Mouse (Mus musculus): ENCODE results near the gene Gm3642. TPM values are rescaled to one million over a fixed set of nuclear protein-coding genes. Genes with fewer than 3 reads are reported as not detected.
"Not testable (repeated sequence)": the region's sequence is repeated elsewhere in the genome, so short reads cannot be mapped to it uniquely, and the experiment has no call there.

Gm3642 gene
- not detected in 2 replicates for polyA plus RNA-seq (2012; rRNA removed)

DNA sequence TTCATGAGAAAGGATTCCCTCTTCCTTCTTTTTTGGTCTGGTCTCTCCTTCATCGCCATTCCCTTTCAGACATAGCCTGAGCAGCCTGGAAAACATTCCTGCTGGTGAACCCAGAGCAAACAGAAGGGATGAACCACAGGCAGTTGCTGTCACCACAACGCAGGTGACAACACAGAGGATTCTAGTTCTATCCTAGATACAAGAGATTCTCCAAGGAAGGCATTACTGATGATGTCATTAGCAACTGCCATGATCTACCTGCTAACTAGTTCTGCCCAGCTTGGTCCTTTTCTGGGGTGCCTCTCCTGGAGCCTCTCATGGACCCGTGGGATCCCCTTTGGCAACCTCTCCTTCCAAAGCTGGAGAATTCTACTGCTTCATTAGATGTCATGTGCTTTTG is at the start of gene Gm3642:
TSS of gene Gm3642 (minus strand) at position 101 of the 400 bp plus-strand sequence.
- not testable (repeated sequence) for H3K4me1 ChIP-seq (ENCODE audit: control insufficient read depth, insufficient read depth, insufficient read length, low read length)
- WGBS: no CpG with 5 or more reads among the region's 3 CpGs

DNA sequence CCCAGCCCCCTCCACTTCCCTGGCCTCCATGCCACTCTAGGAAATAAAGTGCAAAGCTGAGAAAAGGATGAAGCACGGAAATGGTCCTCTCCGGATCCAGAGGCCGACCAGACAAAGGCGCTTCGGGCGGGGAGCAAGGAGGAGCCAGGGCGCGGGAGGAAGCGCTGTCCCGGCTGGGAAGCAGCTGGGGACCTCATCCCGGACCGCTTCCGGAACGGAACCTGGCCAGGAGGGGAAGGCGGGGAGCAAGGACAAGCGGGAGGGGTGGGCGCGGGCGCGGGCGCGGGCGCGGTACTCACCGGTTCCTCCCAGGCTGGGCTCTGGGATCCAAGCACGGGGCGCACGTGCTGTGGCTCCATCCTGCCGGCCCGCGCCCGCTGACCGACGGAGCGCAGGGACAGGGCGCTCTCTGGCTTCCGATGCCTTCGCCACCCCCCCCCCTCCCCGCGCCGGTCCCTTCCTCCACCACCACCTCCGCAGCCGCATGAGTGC is 49.5 kb upstream of the Gm3642 start, which contains the start of gene Gm3667:
TSS of gene Gm3667 (minus strand) at position 442 of the 492 bp plus-strand sequence.
- H3K27ac ChIP-seq (ENCODE audit: insufficient read depth, low read depth, low read length); H3K4me1 ChIP-seq (ENCODE audit: control insufficient read depth, insufficient read depth, insufficient read length, low read length); H3K27me3 ChIP-seq (ENCODE audit: control insufficient read depth, insufficient read depth, low read length); H3K36me3 ChIP-seq (ENCODE audit: control insufficient read depth, insufficient read depth, low read length): not testable (repeated sequence)
- 3% methylated on average over 32 of the region's 43 CpGs for WGBS
- H3K4me3 ChIP-seq (ENCODE audit: low read depth, low read length): 0 out of 2 replicates have a peak within 1 kb of the TSS, but pooled peaks have one; percentile 3

More for the DNA sequence above, at the start of gene Gm3642:
- H3K27me3 ChIP-seq (ENCODE audit: control insufficient read depth, insufficient read depth, low read length); H3K27ac ChIP-seq (ENCODE audit: insufficient read depth, low read depth, low read length); H3K36me3 ChIP-seq (ENCODE audit: control insufficient read depth, insufficient read depth, low read length); H3K4me3 ChIP-seq (ENCODE audit: low read depth, low read length): not testable (repeated sequence)

DNA sequence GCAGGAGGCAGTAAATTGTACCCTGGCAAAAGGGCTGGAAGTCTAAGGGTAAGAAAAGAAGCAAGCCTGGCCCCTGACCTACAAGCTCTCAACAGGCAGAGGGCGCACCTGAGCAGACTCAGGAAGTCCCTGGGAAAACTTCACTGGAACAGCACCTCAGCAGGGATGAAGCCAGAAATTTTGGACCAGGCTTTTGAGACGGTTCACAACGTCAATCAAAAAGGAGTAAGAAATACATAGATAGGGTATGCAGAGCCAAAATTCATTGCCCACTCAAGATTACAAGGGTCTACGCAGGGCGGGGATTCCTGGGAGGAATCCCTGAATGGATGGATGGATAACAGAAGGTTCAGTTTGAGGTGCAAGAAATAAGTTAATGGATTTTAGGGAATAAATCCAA is 48.7 kb upstream of the Gm3642 start:
- H3K36me3 ChIP-seq (ENCODE audit: control insufficient read depth, insufficient read depth, low read length); H3K4me1 ChIP-seq (ENCODE audit: control insufficient read depth, insufficient read depth, insufficient read length, low read length); H3K27ac ChIP-seq (ENCODE audit: insufficient read depth, low read depth, low read length); H3K27me3 ChIP-seq (ENCODE audit: control insufficient read depth, insufficient read depth, low read length); H3K4me3 ChIP-seq (ENCODE audit: low read depth, low read length): not testable (repeated sequence)
- WGBS: 16% methylated on average over 5 of the region's 5 CpGs

DNA sequence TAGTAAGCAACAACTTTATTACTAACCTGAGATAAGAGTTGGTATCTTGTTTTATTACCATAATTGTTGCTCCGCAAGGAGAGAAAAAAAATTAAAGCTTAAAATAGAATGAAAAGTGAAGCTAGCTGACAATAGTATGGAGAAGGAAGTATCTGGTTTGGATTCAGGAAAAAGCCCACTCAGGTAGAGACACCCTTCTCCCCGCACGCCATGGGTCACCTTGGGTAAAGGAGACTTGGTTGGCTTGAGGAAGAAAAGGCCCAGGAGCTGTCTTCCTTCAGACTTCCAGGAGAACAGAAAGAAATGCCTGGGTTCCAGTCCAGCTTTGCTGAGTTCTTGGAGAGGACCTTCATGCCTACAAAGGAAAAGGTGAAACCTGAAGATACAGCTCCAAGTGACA is 16.8 kb downstream of the Gm3642 start:
- not testable (repeated sequence) for H3K27me3 ChIP-seq (ENCODE audit: control insufficient read depth, insufficient read depth, low read length); H3K4me1 ChIP-seq (ENCODE audit: control insufficient read depth, insufficient read depth, insufficient read length, low read length); H3K4me3 ChIP-seq (ENCODE audit: low read depth, low read length); H3K36me3 ChIP-seq (ENCODE audit: control insufficient read depth, insufficient read depth, low read length); H3K27ac ChIP-seq (ENCODE audit: insufficient read depth, low read depth, low read length)
- 36% methylated on average over 3 of the region's 3 CpGs for WGBS

Other genes with a start within 250 kb of the Gm3642 start
- gene Gm3629, start 249.7 kb downstream of the Gm3642 start, polyA plus RNA-seq (2012; rRNA removed): not detected in 2 replicates
- gene Gm3460, start 217.9 kb downstream of the Gm3642 start, polyA plus RNA-seq (2012; rRNA removed): not detected in 2 replicates
- gene Gm10251, start 156.1 kb downstream of the Gm3642 start, polyA plus RNA-seq (2012; rRNA removed): not detected in 2 replicates
- not detected in 2 replicates for gene Gm8050, start 120.1 kb downstream of the Gm3642 start, polyA plus RNA-seq (2012; rRNA removed)
- not detected in 2 replicates for gene Gm3636, start 98.0 kb downstream of the Gm3642 start, polyA plus RNA-seq (2012; rRNA removed)
- gene Gm8362, start 65.9 kb downstream of the Gm3642 start, polyA plus RNA-seq (2012; rRNA removed): not detected in 2 replicates
- gene Gm3667, start 49.7 kb upstream of the Gm3642 start, polyA plus RNA-seq (2012; rRNA removed): not detected in 2 replicates
- not detected in 2 replicates for gene Gm6356, start 133.5 kb upstream of the Gm3642 start, polyA plus RNA-seq (2012; rRNA removed)
- gene Gm10406, start 187.1 kb upstream of the Gm3642 start, polyA plus RNA-seq (2012; rRNA removed): not detected in 2 replicates
- not detected in 2 replicates for gene Gm3685, start 204.7 kb upstream of the Gm3642 start, polyA plus RNA-seq (2012; rRNA removed)